Mouse (Mus musculus) frontal cortex, adult 2 months (tissue): Measurements from ENCODE around the gene 1700016H13Rik. TPM values are rescaled to one million over a fixed set of nuclear protein-coding genes. Genes with fewer than 3 reads are reported as not detected.

ENCODE experiments used
- DNase-seq, 2 experiments: peaks; one replicate each; pipeline ENCODE4 v3.0.0; 2022; ENCODE audit warnings: low spot score in 1 of 2; ENCODE audit errors: extremely low spot score in 1 of 2
- polyA plus RNA-seq: library from polyadenylated mRNA; depleted of rRNA; stranded (reverse); fragments of >200 nt; gene quantifications from 2 replicates; pipeline ENCODE4 v1.2.3, GENCODE M21; 2012; rRNA removed

The 1700016H13Rik gene
- polyA plus RNA-seq, 1 experiment, result not detected

DNA sequence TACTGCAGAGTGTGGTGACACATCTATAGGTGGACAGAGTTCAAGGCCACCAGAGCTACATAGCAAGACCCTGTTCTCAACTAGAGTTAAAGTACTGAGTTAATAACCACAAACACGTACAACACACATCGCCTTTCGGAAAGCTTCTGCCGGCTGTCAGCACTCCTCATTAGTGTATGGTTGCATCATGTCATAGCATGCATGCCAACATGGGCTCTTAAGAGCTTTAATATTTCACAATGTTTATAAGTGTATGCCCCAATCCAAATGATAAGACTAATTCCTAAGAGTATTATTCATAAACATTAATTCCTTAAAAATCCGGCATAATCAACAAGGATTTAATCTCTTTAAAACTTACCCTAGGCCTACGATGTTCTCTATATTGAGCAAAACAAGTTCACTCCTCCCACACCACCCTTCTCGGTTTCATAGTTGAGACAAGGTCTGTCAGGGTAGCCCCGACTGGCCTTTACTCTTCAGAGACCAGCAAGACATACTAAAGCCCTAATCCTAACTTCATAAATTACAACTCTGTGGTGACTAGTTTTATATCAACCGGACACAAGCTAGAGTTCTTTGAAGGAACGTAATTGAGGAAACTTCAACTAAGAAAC lies 44.8 kb downstream of the 1700016H13Rik start:
- no peak for DNase-seq

DNA sequence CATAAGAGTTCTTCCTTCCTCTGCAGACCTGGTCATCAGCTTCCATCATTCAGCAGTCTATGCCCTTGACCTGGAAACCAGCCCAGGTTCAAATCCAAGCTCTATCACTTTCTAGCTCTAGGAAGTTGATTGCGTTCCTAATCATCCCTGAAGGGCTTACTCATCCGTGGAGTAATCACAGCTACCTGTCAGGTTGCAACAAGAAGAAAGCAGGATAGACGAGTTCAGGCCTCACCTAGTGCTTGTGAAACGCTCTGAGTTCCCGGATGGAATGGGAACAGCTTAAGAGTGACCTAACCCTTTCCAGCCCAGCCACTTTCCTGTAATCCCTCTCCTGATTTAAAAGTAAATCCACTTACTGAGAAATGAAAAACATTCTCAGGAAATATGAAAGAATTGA lies 45.7 kb downstream of the 1700016H13Rik start:
- DNase-seq, result no peak

DNA sequence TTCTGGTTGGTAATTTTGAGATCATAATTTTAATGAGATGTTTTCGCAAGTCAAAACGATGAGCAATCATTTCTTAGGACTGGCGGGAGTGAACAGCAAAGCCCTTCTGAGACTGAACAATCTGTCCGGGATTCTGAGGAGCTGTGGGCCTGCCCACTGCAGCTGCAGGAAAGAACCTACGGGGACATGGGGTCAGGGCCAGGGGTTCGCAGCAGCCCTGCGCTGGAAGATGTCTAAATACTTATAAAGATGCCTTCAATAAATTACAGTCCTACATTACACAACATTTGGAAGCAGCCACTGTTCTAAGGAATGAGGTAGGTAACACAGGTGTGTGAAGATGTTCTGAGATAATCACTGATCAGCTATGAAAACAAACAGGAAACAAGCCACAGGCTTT lies 50.1 kb downstream of the 1700016H13Rik start:
- DNase-seq, result no peak

DNA sequence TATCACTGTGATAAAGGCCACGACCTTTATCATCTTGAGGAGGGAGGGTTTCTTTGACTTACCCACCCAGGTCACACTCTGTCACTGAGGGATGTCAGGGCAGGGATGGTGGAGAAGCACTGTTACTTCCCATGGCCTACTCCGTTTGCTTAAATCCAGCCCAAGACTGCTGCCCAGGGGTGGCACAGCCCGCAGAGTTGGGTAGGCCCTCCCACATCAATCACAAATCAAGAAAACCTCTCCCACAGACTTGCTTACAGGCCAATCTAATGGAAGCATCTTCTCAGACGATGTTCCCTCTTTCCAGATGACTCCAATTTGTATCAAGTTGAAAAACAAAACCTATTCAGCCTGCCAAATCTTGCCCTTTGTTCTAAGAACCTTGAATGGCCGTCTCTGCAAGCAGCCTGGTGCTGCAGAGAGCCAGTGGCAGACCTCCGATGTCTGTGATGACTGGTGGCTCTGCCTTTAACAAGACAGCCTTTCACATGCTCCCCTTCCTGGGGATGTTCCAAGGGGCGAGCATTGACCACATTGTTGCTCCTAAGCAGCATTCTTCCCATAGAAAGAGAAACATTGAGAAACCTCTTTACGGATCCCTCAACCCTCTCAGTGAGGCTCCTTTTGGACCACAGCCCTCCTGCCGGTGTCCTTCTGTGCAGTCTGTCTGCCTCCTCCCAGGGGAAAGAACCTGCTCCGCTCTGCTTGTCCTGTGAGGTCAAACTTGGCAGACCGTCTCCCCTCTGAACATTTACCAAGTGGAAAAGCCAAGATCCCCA lies 52.5 kb downstream of the 1700016H13Rik start:
- no peak for DNase-seq

DNA sequence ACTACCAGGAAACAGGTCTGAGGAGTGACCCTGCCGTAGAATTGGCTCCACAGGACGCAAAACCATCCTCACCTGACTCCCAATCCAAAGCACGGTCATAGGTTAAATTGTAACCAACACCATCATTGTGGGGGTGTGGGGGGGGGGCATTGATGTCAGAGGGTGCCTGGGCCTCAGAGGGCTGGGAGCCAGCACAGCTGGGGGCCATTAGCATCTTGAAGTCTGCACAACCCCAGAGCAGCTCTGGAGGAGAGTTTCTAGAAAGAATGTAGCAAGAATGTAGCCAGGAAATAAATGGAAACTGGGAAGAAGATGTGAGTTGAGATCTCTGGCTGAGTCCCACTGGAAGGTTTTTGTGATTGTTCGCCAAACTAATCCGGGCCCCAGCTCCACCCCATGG lies 56.9 kb downstream of the 1700016H13Rik start:
- DNase-seq, result no peak

DNA sequence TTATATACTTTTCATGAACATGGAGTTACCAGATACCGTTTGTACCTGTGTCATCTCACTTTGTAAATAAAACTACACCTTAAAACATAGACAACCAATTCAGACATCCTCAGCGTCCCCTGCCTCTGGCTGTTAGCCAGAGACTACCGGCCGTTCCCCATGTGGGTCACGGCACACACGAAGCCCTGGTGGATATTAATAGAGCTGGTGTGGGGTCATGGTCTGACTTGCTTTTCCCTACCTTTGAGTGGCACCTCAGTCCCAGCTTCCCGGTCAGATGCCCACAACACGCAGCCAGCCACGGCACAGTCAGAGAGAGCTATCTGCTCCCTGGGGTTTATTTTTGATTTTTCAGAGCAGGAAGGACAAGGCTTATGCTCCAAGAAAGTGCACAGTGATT lies 57.5 kb downstream of the 1700016H13Rik start:
- no peak for DNase-seq

Other genes with a start within 250 kb of the 1700016H13Rik start
- gene Ptpn13, start 230.8 kb downstream of the 1700016H13Rik start, polyA plus RNA-seq, result 9.6 and 11.4 TPM in 2 replicates
- 0.08 TPM in 1 of 2 replicates, not detected in the other for gene Slc10a6, start 26.6 kb downstream of the 1700016H13Rik start, polyA plus RNA-seq
- 4.7 and 5.0 TPM in 2 replicates for gene Aff1, start 36.4 kb upstream of the 1700016H13Rik start, polyA plus RNA-seq